Mouse (Mus musculus) cerebellum, postnatal 36 days (tissue): ENCODE data around the gene Klhdc9.

ENCODE experiments used
- DNase-seq, 2 experiments: peaks; one replicate each; pipeline ENCODE4 v3.0.0; 2021 to 2022; ENCODE audit warnings: mixed read lengths in 2 of 2

Gene Klhdc9

GRCm38 (mm10) chr1:171360656-171361055 is at the start of gene Klhdc9:
Gene Klhdc9, minus strand, starts transcription at chr1:171360798.
- peak; percentile 81 to 83 for DNase-seq

DNA sequence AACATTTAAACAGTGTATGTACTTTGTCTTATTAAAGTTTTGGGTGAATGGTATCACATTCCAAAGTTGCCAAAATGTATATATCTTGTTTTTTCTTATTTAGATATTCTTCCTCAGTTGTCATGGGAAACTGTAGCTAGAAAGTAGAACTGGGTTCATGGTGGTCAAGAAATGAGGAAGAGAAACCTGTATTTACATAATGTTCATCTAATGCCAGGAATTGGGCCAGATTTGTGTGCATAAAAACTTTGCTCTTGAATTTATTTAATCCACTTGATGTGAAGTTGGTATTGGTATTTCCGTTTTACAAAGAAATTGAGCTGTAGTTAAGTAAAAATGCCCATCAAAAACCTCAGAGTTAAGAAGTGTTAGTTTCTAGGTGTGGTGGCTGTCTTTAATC is 49.6 kb upstream of the Klhdc9 start:
- DNase-seq = no peak

GRCm38 (mm10) chr1:171407263-171407662 is 46.7 kb upstream of the Klhdc9 start:
- no peak for DNase-seq

GRCm38 (mm10) chr1:171402991-171403390 is 42.4 kb upstream of the Klhdc9 start:
- no peak for DNase-seq

DNA sequence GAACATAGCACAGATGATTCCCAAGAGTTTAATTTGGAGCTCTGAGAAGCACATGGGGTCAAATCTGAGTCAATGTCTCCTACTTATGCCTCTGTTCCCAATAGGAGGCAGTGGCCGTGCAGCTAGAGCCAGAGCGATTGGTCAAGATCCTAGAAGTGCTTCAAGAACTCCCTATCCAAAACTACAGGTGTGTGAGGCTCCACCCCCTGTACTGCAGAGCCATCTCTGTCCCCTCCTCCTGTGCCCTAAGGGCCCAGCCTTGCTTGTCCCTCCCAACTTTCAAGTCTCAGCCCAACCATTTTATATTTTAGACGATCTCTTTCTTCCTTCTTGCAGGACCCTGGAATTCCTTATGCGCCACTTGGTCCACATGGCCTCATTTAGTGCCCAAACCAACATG is 41.2 kb upstream of the Klhdc9 start:
- no peak for DNase-seq

DNA sequence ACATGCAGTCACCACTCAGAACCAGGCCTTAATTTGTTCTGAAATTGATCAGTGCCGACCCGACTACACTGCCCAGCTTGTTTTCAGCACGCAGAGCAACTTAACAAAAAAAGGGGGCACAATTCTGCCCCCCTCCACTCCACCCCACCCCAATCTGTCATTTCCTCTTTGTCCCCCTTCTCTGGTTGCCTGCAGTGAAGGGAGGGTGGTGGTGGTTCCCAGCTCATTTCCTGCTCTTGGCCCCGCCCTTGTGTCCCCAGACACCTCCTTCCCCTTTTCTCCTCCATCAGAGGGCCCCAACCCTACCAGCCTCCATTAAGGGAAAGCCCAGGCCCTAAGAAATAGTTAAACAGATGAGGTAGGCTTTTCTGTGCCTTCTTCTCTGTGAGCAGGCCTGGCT is 29.5 kb upstream of the Klhdc9 start:
- DNase-seq = no peak

- no peak for DNase-seq
Observed at GRCm38 (mm10) chr1:171388376-171389102, 27.9 kb upstream of the Klhdc9 start, which contains the start of gene Arhgap30. Gene Arhgap30, plus strand, starts transcription at chr1:171388954.

GRCm38 (mm10) chr1:171387099-171387498 is 26.5 kb upstream of the Klhdc9 start:
- DNase-seq = no peak

DNA sequence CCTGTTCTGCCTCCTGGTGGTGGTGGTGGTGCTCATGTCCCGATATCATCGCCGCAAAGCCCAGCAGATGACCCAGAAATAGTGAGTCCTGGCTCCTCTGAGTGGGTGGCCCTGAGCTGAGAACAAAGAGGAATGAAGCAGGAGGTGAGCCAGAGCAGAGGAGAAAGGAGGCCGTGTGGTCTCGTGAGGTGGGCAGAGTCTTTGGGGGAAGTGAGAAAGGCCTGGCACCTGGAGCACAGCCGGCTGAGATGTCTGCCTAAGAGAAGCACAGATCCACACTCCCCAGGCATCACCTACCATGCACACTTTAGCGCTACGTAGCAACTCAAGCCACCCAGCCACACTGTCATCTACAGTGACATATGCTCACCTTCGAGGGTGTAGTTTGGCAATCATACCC is 24.6 kb upstream of the Klhdc9 start:
- no peak for DNase-seq

DNA sequence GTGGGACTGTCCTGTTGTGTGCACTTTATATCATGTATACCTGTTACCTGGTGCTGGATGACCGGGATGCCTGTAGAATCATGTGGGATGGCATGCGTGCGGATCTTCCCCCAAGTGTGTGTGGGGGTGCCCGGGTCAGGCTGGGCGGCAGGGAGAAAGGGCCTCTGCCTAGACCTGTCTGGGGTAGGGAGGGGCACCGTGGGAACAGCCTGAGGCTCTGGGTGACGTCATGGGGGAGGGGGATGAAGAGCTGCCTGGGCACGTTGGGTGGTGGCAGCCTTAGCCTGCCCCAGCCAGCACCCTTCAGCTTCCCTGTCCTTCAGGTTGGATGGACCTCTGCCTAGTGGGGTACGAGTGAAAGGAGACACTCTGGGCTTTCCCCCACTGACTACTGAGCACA is 23.8 kb upstream of the Klhdc9 start:
- DNase-seq = no peak

DNA sequence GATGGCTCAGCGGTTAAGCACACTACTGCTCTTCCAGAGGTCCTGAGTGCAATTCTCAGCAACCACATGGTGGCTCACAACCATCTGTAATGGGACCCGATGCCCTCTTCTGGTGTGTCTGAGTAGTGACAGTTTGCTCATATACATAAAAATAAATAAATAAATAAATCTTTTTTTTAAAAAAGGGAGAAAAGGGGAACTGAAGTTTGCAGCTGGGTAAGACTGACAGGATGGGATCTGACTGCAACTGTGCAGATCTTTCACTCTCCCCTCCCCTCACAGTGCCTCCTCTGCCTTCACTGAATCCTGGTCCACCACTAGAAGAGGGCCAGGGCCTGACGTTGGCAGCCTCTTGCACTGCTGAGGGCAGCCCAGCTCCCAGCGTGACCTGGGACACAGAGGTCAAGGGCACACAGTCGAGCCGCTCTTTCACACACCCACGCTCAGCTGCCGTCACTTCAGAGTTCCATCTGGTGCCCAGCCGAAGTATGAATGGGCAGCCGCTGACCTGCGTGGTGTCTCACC is 21.6 kb upstream of the Klhdc9 start:
- no peak for DNase-seq

DNA sequence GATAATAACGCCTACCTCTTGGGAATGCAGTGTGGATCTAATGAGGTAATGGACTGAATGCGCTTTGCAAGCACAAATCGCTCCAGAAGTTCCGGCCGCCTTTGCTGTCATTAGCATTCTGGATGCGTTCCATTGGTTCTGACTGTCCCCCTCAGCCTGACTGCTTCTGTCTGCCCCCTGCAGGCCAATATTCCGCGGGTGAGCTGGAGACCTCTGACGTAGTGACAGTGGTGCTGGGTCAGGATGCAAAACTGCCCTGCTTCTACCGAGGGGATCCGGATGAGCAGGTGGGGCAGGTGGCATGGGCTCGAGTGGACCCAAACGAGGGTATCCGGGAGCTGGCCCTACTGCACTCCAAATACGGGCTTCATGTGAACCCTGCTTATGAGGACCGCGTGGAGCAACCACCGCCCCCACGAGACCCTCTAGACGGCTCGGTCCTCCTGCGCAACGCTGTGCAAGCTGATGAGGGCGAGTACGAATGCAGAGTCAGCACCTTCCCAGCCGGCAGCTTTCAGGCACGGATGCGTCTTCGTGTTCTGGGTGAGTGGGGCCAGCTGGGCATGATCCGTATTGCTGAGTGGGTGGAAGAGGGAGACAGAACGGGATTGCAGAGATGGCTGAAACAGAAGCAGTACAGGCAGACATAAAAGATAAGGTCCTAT is 19.5 kb upstream of the Klhdc9 start:
- DNase-seq = peak; percentile 75 to 80

DNA sequence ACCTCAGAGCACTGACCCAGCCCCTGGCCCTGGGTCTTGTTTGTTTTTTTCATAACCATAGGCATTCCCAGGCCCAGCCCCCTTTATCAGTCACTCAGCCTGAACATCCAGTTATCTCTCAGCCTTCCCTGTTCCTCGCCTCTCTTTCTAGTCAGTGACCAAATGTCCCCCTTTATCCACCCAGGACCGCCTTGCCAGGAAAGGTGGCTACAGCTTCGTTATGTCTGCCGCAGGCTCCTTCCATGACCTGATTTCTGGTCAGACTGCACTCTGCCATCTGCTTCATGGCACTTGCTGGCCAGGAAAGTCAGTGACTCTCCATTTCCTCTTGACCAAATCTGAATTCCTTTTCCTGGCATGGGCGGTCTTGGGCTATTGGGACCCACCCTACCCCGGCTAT is 17.7 kb upstream of the Klhdc9 start:
- DNase-seq = peak; percentile 47 to 48

- DNase-seq = no peak
Observed at GRCm38 (mm10) chr1:171375646-171376097, 15.1 kb upstream of the Klhdc9 start.

GRCm38 (mm10) chr1:171373946-171374345 is 13.3 kb upstream of the Klhdc9 start:
- no peak for DNase-seq

DNA sequence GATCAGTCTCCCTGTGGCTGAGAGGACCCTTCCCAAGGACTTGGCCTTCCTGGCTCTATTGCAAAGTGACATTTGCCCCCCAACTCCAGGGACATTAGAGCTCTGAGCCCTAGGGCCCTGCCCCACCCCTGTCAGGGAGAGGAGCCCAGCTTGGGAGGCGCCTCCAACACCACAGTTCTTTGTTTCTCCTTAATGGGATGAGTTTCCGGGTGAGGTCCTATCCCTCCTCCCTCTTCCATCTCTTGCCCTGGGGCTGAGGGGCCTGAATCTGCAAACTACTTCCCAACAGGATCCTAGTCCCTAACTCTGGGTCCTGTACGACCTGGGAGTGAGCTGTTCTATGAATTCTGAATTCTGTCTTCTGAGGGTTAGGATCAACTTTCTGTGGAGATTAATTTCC is 12.3 kb upstream of the Klhdc9 start:
- DNase-seq = no peak

DNA sequence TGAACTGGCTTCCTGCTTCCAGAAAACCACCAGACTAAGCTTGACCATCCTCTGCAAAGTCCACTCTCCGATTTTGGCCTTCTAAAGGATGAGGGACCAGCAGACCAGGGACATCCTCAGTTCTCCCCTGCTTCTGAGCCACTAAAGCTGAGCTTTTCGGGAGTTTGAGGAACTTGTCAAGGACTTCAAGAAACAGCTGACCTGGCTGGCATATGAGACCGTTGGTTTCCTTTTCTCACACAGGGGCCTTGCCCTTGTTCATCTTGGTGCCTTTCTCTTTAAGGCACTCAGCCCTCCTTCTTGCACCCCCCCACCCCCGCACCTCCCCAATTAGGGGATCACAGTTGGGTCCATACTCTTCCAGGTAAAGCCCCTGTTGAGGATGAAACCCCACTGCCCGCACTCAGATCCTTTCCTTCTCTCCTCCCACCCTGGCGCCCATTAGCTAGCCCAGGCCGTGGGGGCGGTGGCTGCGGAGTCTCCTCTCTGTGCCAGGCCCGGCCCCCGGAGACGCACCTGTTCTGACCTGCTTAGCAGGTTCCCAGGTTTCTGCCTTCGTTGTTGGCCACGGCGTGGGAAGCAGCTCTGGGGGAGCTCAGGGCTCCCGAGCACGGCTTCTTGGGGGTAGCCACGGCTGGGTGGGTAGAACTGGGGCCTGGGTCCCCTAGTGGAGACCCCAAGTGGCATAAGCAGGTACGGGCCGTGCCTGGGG is 9.4 kb upstream of the Klhdc9 start, which contains the start of gene Nectin4:
Gene Nectin4 (plus strand): TSS at position 255 of the 712 bp plus-strand sequence.
- DNase-seq = no peak

DNA sequence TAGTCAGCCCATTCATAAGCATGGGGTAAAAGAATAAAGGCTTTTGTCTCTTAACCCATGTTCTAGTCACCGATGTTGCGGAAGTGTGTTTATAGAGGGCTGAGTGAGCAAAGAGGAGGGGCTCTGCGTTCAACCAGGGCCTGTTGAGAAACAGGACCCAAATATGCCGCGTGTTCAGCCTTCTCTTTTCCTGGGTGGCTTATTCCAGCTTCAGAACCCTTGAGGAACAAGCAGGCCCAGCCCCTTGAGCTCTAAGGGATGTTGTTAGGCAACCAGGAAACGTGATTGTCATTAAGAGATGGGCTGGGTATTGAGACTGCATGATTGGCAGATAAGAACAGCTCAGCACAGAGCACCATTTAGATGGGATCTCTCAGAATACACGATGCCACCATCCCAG is 5.3 kb upstream of the Klhdc9 start:
- DNase-seq = no peak

- peak; percentile 76 to 78 for DNase-seq
Observed at GRCm38 (mm10) chr1:171361106-171362103, 807 bp upstream of the Klhdc9 start.

GRCm38 (mm10) chr1:171360253-171360652 is 345 bp downstream of the Klhdc9 start:
- peak; percentile 24 to 30 for DNase-seq

- DNase-seq = peak in 1 of 2 experiments; percentile 35
Observed at GRCm38 (mm10) chr1:171358421-171358820, 2.2 kb downstream of the Klhdc9 start.

DNA sequence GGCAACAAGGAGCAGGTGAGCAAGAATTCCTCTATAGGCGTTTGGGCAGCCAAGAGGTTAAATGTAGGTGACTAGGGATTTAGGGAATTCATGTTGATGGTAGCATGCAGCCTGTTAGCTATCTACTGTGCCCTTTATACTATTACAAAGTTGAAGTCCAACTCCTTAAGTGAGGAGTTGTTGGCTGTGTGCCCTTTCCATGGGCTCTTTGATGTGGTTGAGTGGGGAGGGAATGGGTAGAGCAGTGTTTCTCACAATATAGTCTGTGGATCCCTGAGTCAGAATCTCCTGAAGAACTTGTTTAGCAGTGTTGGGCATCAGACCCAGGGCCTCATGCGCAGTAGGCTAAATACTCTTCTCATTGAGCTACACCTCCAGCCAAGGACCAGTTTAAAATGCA is 3.8 kb downstream of the Klhdc9 start:
- DNase-seq = no peak
